Mouse (Mus musculus): ENCODE data around the gene Gm38392.
"Not testable (repeated sequence)": the region's sequence is repeated elsewhere in the genome, so short reads cannot be mapped to it uniquely, and the experiment has no call there.

Gene Gm38392

DNA sequence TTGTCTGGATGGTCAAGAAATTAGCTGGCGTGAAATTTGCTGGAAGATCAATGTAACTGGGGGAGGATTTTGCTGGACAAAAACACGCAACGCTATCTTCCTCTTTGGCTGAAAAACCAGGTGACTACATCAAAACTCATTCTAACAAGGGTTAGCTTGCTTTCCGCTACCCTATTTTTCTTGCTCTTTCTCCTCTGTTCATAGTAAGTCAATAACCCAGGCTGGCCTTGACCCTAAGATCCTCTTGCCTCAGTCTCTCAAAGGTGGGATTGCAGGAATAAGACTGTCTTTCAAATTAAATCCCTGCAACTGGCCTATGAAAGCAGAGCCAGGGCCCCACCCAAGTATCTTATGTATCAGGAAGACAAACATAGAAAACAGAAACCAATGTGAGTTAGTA, at the start of gene Gm38392:
TSS of gene Gm38392 (minus strand) at position 101 of the 400 bp plus-strand sequence.
- no peak for DNase-seq

DNA sequence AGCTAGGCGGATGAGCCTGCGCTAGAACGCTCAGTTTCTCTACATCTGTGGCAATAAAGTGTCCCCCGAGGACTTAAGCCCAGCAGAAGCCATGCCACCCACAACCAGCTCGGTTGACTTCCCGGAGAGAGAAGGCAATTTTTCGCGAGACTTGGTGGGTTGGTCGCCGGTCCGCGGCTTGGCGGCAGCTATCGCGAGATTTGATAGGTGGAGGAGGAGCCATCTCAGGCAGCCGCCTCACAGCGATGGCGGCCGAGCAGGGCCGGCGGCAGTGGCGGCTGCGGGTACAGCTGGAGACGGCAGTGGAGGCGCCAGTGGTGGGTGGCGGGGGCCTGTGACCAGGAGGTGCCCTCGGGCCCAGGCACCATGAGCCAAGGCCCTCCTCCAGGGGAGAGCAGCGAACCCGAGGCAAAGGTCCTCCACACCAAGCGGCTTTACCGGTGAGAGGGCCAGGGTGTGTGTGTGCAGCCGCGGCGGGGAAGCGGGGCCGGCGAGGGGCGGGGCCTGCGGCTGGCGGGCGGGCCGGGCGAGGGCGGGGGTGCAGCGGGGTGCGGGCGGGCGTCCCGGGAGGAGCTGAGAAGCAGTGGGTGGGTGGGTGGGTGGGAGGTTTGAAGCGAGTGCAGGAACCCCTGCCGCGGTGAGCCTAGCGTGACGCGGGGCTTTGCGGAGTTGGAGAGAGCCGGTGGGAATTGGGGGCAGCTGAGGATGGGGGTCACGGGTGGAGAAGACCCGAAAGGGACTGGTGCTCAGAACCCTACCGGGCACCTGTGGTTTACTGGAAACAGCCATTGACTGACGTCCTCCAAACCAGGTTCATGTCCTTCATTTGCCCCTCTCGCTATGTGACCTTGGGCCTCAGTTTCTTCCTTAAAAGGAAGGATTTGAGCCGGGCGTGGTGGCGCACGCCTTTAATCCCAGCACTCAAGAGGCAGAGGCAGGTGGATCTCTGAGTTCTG, 49.3 kb upstream of the Gm38392 start, which contains the start of the genes Tmem79 and Smg5:
TSS of gene Tmem79 (minus strand) at position 91 of the 956 bp plus-strand sequence.
TSS of gene Smg5 (plus strand) at position 203 of the 956 bp plus-strand sequence.
- DNase-seq, result peak; percentile 92

DNA sequence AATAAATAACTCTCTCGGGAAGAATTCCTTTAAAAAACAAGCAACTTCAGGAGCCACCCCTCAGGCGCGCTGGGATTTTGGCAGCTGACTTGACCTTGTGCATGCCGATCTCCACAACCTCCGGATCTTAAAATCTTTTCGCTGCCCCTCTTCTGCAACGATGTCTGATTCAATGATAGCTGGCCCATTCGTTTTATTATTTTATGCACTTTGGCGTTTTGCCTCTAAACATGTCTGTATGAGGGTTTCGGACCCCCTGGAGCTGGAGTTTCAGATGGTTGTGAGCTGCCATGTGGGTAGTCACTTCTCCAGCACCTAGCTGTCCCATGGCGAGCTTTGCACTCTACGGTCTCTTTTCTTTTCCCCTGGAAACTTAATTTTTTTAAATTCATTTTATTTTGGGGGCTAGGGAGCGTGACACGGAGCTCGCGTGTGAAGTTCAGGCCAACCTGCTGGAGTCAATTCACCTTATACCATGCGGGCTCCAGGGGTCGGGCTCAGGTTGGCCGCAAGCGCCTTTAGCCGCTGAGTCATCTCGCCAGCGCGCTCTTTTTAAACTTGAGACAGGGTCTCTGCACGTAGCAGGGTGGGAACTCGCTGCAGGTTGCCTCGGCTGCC, 48.5 kb upstream of the Gm38392 start:
- DNase-seq, result no peak

DNA sequence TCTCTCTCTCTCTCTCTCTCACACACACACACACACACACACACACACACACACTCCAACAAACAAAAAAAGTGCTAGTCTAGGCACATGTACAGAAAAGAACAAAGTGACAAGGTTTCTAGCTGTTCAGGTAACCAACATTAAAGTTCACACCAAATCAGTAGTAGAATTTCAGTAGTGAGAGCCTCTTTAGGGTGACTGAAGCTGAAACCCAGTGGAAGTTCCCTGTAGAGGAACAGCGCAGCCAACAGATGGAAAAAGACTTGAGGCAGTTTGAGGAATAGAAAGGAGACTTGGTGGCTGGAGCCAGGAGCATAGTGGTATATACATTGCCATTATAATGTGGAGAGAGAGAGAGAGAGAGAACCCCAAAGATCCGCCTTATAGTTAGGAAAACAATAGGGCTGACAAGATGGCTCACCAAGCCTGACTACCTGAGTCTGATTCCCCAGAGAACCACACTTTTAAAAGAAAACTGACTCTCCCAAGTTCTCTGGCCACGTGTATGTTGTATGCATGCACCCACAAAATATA, 48.0 kb upstream of the Gm38392 start:
- no peak for DNase-seq

DNA sequence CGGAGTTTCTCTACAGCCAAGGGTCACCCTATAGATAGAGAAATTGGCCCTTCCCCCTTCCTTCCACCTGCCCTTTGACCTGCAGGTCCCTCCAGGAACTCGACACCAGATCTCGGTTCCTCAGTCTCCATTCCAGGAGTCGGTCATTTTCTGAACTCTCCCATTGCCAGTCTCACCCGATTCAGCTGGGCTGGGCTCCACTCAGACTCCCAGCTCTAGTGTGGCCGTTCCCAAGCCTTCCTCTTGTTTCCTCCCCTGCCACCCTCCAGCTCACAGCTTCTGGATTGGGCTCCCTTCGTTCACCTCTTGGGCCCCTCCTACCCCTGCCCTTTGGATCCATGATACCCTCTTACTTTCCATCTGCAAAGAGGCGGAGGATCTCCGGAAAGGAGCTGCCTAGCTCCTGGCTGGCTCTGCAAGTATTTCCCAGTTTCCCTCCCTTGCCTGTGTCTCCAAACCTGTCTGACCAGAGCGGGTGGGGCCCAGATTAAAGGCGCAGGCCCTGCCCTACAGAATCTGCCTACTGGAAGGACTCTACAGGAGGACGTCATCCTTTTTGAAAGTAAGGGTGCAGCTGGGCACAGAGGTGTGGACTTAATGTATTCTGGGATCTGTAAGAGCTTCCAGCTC, 47.1 kb upstream of the Gm38392 start:
- no peak for DNase-seq

DNA sequence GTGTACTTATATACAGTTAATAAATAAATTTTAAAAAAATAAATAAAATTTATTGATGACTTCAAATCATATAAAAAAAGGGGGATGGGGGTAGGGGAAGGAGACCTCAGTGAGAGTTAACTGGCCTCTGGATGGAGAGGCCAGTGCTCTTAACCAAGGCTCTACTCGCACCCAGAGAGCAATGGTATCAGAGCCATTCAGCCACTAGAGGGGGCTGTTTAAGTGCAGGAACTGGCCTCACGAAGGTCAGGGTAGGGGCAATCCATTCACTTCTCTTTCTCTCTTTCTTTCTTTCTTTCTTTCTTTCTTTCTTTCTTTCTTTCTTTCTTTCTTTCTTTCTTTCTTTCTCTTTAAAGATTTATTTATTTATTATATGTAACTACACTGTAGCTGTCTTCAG, 44.3 kb upstream of the Gm38392 start:
- DNase-seq, result no peak

DNA sequence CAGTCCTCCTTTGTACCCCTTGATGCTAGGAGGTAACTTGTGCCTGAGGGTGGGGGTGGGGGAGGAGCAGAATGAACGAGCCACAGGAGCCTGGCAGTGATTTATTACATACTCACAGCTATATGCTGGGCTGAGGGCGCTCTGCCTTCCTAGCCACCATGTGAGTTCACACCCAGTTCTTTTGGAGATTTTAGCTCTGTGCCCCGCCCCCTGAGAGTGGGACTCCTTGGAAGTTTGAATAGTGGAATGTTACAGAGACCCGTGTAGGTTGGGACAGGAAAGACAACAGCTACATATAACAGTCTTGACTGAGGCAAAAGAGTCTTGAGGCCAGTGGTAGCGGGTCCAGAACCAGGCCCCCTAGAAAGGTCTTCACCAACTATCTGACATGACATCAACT, 41.9 kb upstream of the Gm38392 start:
- DNase-seq, result no peak

DNA sequence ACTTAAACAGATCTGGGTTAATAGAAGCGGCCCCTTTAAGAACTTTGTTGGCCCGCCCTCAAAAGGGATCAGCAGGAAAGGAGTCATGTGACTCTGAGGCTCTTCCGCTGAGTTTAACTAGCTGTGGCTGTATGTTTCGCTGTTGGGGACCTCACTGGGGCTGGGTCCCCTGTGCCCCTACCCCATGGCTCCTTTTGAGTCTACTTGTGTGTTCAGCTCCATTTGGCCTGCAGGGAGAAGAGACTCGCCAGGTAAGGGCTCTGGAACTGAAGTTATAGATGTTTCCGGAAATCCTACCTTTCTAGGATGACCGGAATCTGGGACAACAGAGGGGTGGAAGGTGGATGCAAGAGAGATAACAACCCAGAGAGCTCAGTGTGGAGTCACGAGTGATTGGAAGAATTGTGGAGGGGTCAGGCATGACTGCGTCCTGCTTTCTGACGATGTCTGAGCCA, 38.0 kb upstream of the Gm38392 start, which contains the start of gene Glmp:
TSS of gene Glmp (plus strand) at position 73 of the 455 bp plus-strand sequence.
- DNase-seq, result peak; percentile 57

DNA sequence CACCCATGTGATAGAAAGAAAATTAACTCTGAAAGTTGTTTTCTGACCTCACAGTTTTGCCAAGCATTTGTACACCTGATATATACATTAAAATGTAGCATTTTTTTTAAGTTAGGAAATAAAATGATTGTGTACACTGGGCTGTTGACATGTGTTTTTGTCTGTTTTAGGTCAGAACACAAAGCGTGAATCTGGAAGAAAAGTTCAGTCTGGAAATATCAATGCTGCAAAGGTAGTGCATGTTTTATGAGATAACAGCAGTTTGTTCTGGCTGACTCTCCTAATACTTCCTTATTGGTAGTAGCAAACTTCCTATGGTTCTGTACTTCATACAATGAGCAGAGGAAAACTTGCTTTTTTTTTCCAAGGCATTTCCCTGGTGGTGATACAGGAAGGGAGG, 12.2 kb upstream of the Gm38392 start:
- DNase-seq, result no peak

DNA sequence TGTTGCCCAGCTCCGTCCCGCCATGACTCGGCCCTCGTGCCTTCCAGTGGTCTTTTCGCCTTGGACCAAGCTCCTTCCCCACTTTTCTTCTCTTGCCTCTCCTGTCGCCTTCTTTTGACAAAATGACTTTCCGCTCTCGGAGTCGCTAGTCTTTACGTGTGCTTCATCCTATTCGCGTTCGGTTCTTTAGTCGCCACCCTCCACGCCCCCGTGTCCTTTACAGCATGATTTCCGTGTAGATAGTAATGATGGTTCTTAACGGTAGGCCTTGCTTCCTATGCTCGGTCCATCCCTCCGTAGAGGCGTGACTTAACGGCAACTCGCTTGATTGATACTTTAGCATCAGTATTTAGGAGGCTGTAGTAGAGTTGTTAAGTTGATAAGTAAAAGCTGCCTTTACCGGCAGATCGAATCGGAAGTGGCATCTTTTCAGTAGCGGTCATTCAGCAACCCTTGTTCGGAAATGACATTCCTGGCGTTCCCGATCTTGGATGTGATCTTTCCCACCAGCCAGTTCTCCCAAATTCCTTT, 10.4 kb upstream of the Gm38392 start:
- no peak for DNase-seq

DNA sequence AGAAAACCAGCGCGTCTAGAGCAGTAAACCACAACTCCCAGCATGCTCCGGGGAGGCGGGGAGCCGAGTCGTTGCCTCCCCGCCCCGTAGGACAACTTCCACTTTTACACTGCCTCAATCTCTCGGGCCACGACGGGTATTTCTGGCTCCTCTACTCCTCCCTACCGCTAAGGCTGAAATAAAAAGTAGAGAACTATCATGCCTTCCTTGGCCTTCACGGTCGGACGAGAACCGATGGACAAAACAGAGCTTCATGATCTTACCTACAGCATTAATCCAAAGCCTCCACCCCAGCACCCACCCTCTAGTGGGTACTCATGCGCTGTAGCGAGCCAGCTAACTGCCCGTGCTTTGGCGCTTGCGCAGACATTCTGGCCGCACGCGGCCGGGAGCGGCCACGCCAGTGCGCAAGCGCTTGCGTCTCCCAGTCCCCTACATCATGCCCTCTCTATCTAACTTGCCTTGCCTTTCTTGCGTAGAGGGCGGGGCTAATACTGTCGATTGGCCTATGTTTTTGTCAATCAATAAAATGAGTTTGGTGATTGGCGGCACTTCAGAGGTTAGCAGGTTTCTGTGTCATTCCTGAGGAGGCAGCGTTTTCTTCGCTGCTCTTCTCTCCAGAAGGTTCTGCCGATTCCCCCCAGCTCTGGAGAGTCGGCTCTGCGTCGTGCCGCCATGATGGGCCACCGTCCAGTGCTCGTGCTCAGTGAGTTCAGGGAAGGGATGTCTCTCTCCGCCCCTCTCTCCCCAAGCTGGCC, 9.7 kb upstream of the Gm38392 start, which contains the start of the genes Tsacc and Cct3:
TSS of gene Tsacc (minus strand) at position 439 of the 758 bp plus-strand sequence.
TSS of gene Cct3 (plus strand) at position 556 of the 758 bp plus-strand sequence.
- DNase-seq, result peak; percentile 91

DNA sequence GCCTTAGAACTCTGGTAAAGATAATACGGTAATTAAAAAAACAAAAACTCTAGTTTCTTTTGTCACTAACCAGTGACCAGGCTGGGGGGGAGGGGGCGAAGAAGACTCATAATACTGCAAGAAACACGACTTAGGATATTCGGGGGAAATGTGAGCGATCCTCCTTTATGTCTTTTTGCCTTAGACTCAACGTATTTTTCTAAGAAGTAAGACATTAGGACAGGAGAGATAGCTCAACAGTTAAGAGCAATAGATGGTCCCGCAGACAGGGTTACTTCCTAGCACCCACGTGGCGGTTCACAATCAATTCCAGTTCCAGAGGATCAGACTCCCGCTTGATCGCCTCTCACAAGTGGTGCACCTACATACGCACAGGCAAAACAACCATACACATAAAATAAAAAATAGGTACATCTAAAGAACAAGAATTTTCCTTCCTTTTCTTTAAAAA, 9.1 kb upstream of the Gm38392 start:
- DNase-seq, result peak; percentile 28

DNA sequence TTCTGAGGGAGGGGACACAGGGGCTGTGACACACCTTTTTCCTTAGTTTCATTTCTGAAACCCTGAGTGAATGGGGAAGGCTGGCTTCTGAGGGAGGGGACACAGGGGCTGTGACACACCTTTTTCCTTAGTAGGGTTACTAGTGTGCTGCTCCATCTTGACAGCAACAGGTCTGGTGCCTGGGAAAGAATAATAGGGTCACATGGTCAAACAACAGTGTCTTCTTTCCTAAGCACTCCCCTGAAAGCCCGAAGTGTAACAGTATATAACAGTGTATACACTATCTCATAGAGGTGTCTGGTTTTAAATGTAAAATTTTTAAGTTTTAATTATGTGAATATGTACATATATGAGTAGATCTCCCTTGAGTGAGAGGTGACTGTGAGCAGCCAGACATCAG, 8.3 kb upstream of the Gm38392 start:
- DNase-seq, result not testable (repeated sequence)

DNA sequence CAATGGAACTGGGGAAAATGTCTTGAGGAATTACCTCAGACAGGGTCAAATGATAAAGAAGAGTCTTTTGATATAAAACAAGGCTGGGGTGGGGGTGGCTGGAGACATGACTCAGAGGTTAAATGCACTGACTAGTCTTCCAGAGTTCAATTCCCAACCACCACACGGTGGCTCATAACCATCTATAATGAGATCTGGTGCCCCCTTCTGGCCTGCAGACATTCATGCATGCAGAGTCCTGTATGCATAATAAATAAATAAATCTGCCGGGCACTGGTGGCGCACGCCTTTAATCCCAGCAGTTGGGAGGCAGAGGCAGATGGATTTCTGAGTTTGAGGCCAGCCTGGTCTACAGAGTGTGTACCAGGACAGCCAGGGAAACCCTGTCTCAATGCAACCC, 5.0 kb upstream of the Gm38392 start:
- peak; percentile 22 for DNase-seq

DNA sequence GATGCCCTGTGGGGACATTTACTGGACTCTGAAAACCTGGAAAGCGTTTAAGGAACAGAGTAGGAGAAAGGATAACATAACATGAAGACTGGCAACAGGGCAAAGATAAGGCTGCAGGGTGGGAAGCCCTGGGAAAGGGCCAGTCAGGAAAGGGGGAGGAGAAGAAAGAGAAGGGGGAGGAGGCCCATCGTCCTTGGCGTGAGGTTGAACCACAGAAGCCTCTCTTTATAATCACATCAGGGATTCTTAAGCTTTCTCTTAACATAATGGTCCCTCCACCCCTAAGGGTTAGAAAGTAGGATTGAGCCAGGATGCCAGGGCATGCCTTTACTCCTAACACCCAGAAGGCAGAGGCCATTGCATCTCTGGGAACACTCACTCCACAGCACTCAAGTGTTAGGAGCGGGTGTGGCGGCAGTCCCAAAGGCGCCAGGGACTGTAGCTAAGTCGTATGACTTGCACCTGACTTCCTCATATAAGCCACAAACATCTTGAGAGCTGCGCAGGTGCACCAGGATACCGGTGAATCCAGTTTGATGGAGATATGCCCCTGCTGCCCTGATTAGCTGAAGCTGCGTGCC, 1.2 kb upstream of the Gm38392 start:
- not testable (repeated sequence) for DNase-seq

DNA sequence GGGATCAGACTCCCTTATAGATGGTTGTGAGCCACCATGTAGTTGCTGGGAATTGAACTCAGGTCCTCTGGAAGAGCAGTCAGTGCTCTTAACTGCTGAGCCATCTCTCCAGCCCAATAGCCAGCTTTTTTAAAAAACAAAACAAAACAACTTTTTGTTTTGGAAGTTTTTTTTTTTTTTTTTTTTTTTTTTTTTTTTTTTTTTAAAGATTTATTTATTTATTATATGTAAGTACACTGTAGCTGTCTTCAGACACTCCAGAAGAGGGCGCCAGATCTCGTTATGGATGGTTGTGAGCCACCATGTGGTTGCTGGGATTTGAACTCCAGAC, 1.5 kb downstream of the Gm38392 start:
- not testable (repeated sequence) for DNase-seq

DNA sequence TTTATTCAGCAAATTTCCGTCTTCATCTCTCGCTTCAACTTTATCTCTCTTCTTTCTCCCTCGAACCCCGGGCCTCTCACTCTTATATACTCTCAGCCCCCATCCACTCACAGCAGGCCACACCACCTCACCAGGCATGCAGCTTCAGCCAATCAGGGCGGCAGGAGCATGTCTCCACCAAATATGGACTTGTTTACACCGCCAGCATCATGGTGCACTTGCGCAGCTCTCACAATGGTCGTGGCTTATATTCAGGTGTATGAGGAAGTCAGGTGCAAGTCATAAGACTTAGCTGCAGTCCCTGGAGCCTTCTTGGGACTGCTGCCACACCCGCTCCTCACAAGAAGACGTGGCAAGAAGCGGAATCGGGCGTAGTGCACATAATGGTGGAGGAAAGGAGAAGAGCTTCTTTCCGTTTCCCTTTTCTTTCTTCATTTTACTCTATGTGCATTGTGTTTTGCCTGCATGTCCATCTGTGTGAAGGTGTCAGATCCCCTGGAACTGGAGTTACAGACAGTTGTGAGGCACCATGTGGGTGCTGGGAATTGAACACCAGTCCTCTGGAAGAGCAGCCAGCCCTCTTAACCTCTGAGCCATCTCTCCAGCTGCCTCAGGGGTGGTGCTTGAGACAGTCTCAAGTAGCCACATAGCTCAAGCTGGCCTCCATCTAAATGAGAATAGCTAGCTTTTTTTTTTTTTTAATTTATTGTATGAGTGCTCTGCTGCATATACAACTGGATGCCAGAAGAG, 2.0 kb downstream of the Gm38392 start:
- DNase-seq, result not testable (repeated sequence)

DNA sequence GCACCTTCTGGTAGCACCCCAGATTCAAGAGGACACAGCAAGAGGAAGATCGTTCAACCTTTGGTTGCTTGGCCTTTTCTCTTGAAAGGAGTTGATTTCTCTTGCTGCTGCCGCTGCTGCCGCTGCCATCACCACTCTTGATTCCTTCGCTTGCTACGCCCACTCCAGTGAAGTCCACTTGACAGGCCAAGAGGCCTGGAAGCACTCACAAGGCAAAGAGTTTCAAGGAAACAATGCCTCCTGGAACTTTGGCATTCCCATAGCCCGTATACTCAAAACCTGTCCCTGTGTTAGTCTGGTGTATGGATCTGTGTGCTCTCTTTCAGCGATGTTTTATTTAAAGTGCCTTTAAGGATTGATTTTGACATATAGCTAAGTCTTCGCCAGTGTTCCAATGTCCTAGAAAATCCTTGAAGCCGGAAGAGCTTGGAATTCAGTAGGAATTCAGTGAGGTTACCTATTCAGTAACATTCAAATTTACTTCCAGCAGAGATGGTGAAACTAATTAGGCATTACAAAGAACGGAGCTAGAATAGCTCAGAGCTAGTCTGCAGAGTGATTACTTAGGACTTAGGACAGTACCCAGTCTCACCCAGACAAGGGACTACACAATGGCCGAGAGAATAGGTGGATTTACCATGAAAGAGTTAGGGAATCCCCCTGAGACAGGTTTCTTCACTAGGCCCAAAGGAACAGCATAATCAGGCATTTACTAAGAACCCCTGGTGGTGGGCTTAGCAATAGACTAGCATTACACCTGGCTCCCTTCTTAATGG, 5.7 kb downstream of the Gm38392 start:
- not testable (repeated sequence) for DNase-seq

DNA sequence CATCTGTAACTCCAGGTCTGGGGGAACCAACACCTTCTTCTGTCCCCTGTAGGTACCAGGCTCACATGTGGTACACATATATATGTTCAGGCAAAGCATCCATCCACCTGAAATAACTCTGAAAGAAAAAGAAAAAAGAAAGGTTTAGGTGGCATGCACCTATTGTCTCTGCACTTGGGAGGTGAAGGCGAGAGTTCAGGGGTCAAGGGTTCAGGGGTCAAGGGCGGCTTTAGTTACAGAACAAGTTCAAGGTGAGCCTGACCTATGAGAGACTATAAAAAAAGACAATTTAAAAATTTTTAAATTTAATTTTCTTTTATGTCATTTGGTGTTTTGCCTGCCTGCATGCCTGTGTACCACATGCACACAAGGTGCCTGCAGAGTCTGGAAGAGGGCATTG, 7.0 kb downstream of the Gm38392 start:
- DNase-seq, result no peak

Measured in right cerebral cortex, postnatal 4 days (tissue).